Mouse (Mus musculus): ENCODE data around the gene Shprh.
"Not testable (repeated sequence)": the region's sequence is repeated elsewhere in the genome, so short reads cannot be mapped to it uniquely, and the experiment has no call there.

The Shprh gene

GRCm38 (mm10) chr10:11242988-11243387 lies 93.8 kb downstream of the Shprh start:
- DNase-seq (ENCODE audit: low spot score in 2 of 2) = not testable (repeated sequence)

GRCm38 (mm10) chr10:11248210-11248609 lies 99.0 kb downstream of the Shprh start:
- DNase-seq (ENCODE audit: low spot score in 2 of 2) = no peak

- no peak for DNase-seq (ENCODE audit: low spot score in 2 of 2)
These were observed 101.2 kb downstream of the Shprh start for GRCm38 (mm10) chr10:11250247-11250997.

- DNase-seq (ENCODE audit: low spot score in 2 of 2) = not testable (repeated sequence)
These were observed 104.4 kb downstream of the Shprh start for GRCm38 (mm10) chr10:11253581-11253980.

GRCm38 (mm10) chr10:11260119-11260518 lies 110.9 kb downstream of the Shprh start:
- no peak for DNase-seq (ENCODE audit: low spot score in 2 of 2)

GRCm38 (mm10) chr10:11262292-11262691 lies 113.1 kb downstream of the Shprh start:
- DNase-seq (ENCODE audit: low spot score in 2 of 2) = not testable (repeated sequence)

GRCm38 (mm10) chr10:11263795-11264194 lies 114.6 kb downstream of the Shprh start:
- DNase-seq (ENCODE audit: low spot score in 2 of 2) = not testable (repeated sequence)
